Mouse (Mus musculus) cortical plate, adult 2 months (tissue): ENCODE measurements around the gene Ppa1. TPM values are rescaled to one million over a fixed set of nuclear protein-coding genes. Genes with fewer than 3 reads are reported as not detected.
"Not testable (repeated sequence)": the region's sequence is repeated elsewhere in the genome, so short reads cannot be mapped to it uniquely, and the experiment has no call there.

Source experiments
- H3K27ac ChIP-seq: fragments of 200-500 bp; 2 replicates; pipeline ENCODE4 v1.5.1; 2012; ENCODE audit warnings: low read length, control low read depth, inconsistent platforms; ENCODE audit not compliant: insufficient read depth
- H3K4me1 ChIP-seq: fragments of 200-500 bp; 2 replicates; pipeline ENCODE4 v1.6.1; 2011; ENCODE audit warnings: low read length; ENCODE audit not compliant: control insufficient read depth, insufficient read depth
- H3K4me3 ChIP-seq: fragments of 200-500 bp; 2 replicates; pipeline ENCODE4 v1.5.1; 2011; ENCODE audit warnings: mild to moderate bottlenecking, low read length, control low read depth; ENCODE audit not compliant: insufficient read depth
- CTCF ChIP-seq: fragments of 200-500 bp; IDR thresholded peaks from 2 replicates; pipeline ENCODE4 v1.5.1; 2011; ENCODE audit warnings: mild to moderate bottlenecking, control low read depth, low read length; ENCODE audit not compliant: insufficient read depth; ENCODE audit errors: extremely low read depth
- POLR2A ChIP-seq: fragments of 200-500 bp; IDR thresholded peaks from 2 replicates; pipeline ENCODE4 v1.6.1; 2011; ENCODE audit warnings: mild to moderate bottlenecking, low read length, control low read depth; ENCODE audit not compliant: insufficient read depth; ENCODE audit errors: extremely low read depth
- polyA plus RNA-seq: library from polyadenylated mRNA; depleted of rRNA; stranded (reverse); fragments of >200 nt; gene quantifications from 2 replicates; pipeline ENCODE4 v1.2.3, GENCODE M21; 2012; rRNA removed

The Ppa1 gene
- 98.7 and 108 TPM in 2 replicates for polyA plus RNA-seq

- Histone ChIP-seq H3K4me1 (peaks cover 2% of the 10 kb centered on the region; the same call in 1 of the 2 replicates), H3K4me3 (peak within 1 kb of the TSS; percentile 69), H3K27ac (no peak within 1 kb of the TSS)
- TF ChIP-seq CTCF (no peak), POLR2A (peak; percentile 77; the same call in 1 of the 2 replicates)
Observed at GRCm38 (mm10) chr10:61647790-61648736, at the start of gene Ppa1. Gene Ppa1 (plus strand): TSS chr10:61648552.

DNA sequence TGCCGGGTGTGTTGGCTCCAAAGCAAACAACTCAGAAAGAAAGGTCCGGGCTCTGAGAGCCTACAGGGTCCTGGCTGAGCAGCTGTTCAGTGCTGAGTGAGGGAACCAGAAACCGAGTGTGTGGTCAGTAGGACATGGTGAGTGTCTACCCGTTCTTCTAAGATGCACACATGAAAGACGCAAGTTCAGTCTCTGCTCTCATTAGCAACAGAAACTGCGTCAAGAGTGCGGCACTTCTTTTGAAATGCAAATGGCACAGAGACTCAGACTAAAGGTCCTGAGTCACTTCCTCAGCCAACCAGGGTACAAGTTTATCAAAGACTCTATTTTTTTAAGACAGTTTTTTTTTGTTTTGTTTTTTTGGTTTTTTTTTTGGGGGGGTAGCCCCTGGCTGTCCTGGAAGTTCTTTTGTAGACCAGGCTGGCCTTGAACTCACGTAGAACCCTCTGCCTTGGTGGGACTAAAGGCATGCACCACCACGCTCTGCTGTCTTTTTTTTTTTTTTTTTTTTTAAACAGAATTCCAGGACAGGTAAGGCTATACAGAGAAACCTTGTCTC lies 48.7 kb upstream of the Ppa1 start:
- no peak overlapping the region for H3K27ac ChIP-seq
- H3K4me1 ChIP-seq: no peaks in the 10 kb centered on the region
- no peak overlapping the region for H3K4me3 ChIP-seq
- TF ChIP-seq POLR2A (no peak), CTCF (no peak)

- no peak for TF ChIP-seq POLR2A
- TF ChIP-seq CTCF: peak; percentile 67
- no peak overlapping the region for H3K27ac ChIP-seq
- H3K4me3 ChIP-seq: no peak overlapping the region
- H3K4me1 ChIP-seq: no peaks in the 10 kb centered on the region
Observed at GRCm38 (mm10) chr10:61602283-61603033, 45.9 kb upstream of the Ppa1 start.

GRCm38 (mm10) chr10:61604376-61605065 lies 43.8 kb upstream of the Ppa1 start:
- no peak overlapping the region for H3K4me3 ChIP-seq
- no peak overlapping the region for H3K27ac ChIP-seq
- no peaks in the 10 kb centered on the region for H3K4me1 ChIP-seq
- no peak for TF ChIP-seq POLR2A
- TF ChIP-seq CTCF: no peak

- not testable (repeated sequence) for H3K27ac ChIP-seq, H3K4me3 ChIP-seq, H3K4me1 ChIP-seq
Observed at GRCm38 (mm10) chr10:61605381-61605780, 43.0 kb upstream of the Ppa1 start.

- H3K4me1 ChIP-seq: no peaks in the 10 kb centered on the region
- no peak overlapping the region for H3K4me3 ChIP-seq
- no peak overlapping the region for H3K27ac ChIP-seq
- peak; percentile 64 for TF ChIP-seq CTCF
- no peak for TF ChIP-seq POLR2A
Observed at GRCm38 (mm10) chr10:61605851-61606250, 42.5 kb upstream of the Ppa1 start.

DNA sequence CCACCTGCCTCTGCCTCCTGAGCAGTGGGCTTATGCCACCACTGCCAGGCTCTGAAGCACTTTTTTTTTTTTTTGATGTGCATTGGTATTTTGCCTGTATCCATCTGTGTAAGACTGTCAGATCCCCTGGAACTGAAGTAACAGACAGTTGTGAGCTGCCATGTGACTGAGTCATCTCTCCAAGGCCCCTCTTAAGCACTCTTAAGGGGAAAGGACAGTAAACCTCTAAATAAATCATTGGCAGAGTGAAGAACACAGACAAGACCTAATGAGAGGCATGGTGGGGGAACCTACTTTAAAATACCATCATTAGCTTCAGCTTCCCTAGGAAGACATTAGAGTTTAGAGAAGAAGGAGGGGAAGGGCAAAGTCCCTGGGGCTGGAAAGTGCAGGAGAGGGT lies 40.1 kb upstream of the Ppa1 start:
- H3K4me3 ChIP-seq: no peak overlapping the region
- H3K27ac ChIP-seq: no peak overlapping the region
- TF ChIP-seq CTCF (no peak), POLR2A (no peak)
- H3K4me1 ChIP-seq: no peaks in the 10 kb centered on the region

- no peak overlapping the region for H3K4me3 ChIP-seq
- TF ChIP-seq POLR2A (no peak), CTCF (0 out of 2 replicates have a peak, but pooled peaks have one; percentile 9)
- H3K27ac ChIP-seq: no peak overlapping the region
Observed at GRCm38 (mm10) chr10:61610650-61611235, 37.6 kb upstream of the Ppa1 start.

DNA sequence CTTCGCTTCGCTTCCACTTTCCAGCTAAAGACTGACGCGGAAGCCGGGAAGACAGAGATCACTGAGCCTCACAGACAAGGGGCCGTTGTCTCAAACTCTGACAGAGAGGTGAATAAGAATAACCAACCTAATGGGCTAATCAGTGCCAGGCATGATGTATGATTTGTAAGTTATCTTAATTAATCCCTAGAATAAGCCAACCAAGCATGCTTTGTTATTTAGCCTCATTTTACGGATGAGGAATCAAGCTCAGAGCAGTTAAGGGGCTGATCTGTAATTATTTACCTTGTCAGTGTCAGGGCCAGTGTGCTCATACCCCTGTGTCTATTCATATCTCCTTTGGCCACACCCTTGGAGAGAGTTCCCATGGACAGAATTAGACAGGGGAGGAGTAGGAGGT lies 34.0 kb upstream of the Ppa1 start:
- Histone ChIP-seq H3K4me1 (no peaks in the 10 kb centered on the region), H3K27ac (no peak overlapping the region), H3K4me3 (no peak overlapping the region)
- TF ChIP-seq POLR2A (no peak), CTCF (no peak)

More at GRCm38 (mm10) chr10:61610650-61611235, 37.6 kb upstream of the Ppa1 start:
- no peaks in the 10 kb centered on the region for H3K4me1 ChIP-seq
